Comparison of ENCODE assay signal across 12 mouse cellular contexts in genomic region chr2:29039741-29040140, GRCm38 (mm10). TPM values are rescaled to one million over a fixed set of nuclear protein-coding genes. Genes with fewer than 3 reads are reported as not detected.
"Had no signal": no experiment of that assay in that cellular context is flagged by ENCODE, and none has a peak within 500 bp of the region (broad histone marks: within the 10 kb centered on the region; RNA-seq: fewer than 3 reads in every experiment).

No protein-coding gene starts in this region.

- H3K4me2 ChIP-seq: liver, embryonic 13.5 days; neural tube, embryonic 12.5 days; stomach, embryonic 15.5 days had no signal

- H3K9me3 ChIP-seq: limb, embryonic 10.5 days; liver, embryonic 13.5 days; neural tube, embryonic 12.5 days; stomach, embryonic 15.5 days had no signal

- ATAC-seq: liver, postnatal 0 days had no signal

- H3K4me1 ChIP-seq: limb, embryonic 10.5 days; liver, embryonic 13.5 days; stomach, embryonic 15.5 days had no signal

- H3K4me3 ChIP-seq: limb, embryonic 10.5 days; liver, embryonic 13.5 days; megakaryocyte, embryonic 14.5 days; neural tube, embryonic 12.5 days; stomach, embryonic 15.5 days had no signal

- H3K36me3 ChIP-seq: limb, embryonic 10.5 days; liver, embryonic 13.5 days; neural tube, embryonic 12.5 days; stomach, embryonic 15.5 days had no signal

- DNase-seq: kidney, adult 11 months; kidney, postnatal 14 days; liver, embryonic 13.5 days; liver, postnatal 0 days; lung, postnatal 10 days; thymus, adult 2 months; thymus, postnatal 25 days had no signal

- H3K27ac ChIP-seq: limb, embryonic 10.5 days; liver, embryonic 13.5 days; macrophage; neural tube, embryonic 12.5 days; stomach, embryonic 15.5 days had no signal

- H3K9ac ChIP-seq: liver, embryonic 13.5 days; liver, postnatal 0 days; neural tube, embryonic 12.5 days; stomach, embryonic 15.5 days had no signal

RNA-seq across cellular contexts. Expression of gene Cfap77, which starts 15.1 kb away (rescaled TPM):
- polyA plus RNA-seq: macrophage had no signal
